Mouse (Mus musculus) kidney, adult 2 months (tissue): ENCODE results near the gene Gm13103.
"Not testable (repeated sequence)": the region's sequence is repeated elsewhere in the genome, so short reads cannot be mapped to it uniquely, and the experiment has no call there.

Experiments
- CTCF ChIP-seq: fragments of 200-500 bp; conservative IDR thresholded peaks from 2 replicates; pipeline ENCODE4 v1.5.1; 2011; ENCODE audit warnings: low read depth, mild to moderate bottlenecking, control low read depth, low read length, moderate library complexity, mixed read lengths; ENCODE audit not compliant: insufficient read depth, insufficient read length
- POLR2A ChIP-seq: fragments of 200-500 bp; IDR thresholded peaks from one replicate; pipeline ENCODE4 v1.6.1; 2011; ENCODE audit warnings: low read depth, low read length, control low read depth

GRCm38 (mm10) chr4:143894406-143894805 is 48.1 kb downstream of the Gm13103 start:
- not testable (repeated sequence) for TF ChIP-seq CTCF, POLR2A
